ENCODE assay signal across 8 mouse cellular contexts in the genomic region with DNA sequence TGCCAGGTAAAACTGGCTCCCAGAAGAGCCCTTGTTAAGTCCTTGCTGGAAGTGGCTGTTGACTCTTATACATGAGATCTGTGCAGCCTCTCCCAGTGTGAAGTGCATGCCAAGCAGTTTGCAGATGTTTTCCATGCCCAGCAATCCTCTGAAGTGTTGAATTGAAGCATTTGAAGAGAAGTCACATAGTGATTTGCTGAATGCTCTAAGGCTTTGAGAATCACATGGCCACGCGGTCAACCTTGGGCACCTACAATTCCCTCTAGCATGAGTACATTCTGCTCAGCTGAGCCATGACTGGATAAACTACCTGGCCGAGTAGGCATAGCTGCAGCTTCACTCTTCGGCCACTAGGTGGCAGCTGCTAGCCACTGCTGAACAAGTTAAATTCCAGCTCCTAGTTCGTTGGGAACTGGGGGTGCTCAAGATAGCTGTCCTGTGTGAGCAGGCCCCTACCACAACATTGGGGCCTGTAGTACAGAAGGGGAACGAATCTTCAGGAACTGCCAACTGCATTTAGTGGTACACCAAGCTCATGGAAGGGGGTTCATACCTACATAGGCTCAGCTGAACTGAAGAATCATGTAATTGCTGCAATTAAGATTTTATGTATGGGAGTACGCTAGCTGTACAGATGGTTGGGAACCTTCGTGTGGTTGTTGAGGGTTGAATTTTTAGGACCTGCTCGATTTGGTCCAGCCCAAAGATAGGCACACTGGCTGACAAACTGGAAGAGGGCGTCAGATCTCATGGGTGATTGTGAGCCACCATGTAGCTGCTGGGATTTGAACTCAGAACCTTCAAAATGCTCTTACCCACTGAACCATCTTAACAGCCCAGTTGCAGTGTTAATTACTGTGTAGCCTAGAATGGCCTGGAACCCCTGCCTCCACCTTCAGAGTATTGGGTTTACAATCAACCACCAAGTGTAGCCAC. TPM values are rescaled to one million over a fixed set of nuclear protein-coding genes. Genes with fewer than 3 reads are reported as not detected.
DNase-seq lines count a peak whose midpoint lies in the region; ATAC-seq and TF ChIP-seq lines count a peak whose summit lies in the region.

No protein-coding gene starts in this region.

- peak in 2 of 3 experiments; percentile 88 to 99; a peak in 4 of 6 replicates for TF ChIP-seq CTCF in MEL (IDR thresholded peaks at IDR 0.05 in 2 of 3, conservative IDR thresholded peaks at IDR 0.05 in 1 of 3; ENCODE audit: control insufficient read depth in 1 of 3, insufficient read depth in 1 of 3, low read depth in 2 of 3, low read length in 3 of 3, poor library complexity in 1 of 3, severe bottlenecking in 1 of 3)
- TF ChIP-seq CTCF in layer of hippocampus, adult 2 months (conservative IDR thresholded peaks at IDR 0.05), result peak; percentile 100

- peaks cover 0 to 15% of the 10 kb centered on the region in 2 experiments; a peak in 2 of 4 replicates for H3K4me1 ChIP-seq in MEL (ENCODE audit: control insufficient read depth in 1 of 2, insufficient read depth in 2 of 2, low read length in 2 of 2)
- peaks cover 25% of the 10 kb centered on the region for H3K4me1 ChIP-seq in forebrain, embryonic 13.5 days

- TF ChIP-seq RAD21 in MEL (IDR thresholded peaks at IDR 0.05; ENCODE audit: low read depth, low read length), result no peak

- H3K4me3 ChIP-seq in MEL (ENCODE audit: control insufficient read depth in 1 of 2, insufficient read depth in 1 of 2, low read depth in 2 of 2, low read length in 2 of 2), result no peak overlapping the region
- no peak overlapping the region for H3K4me3 ChIP-seq in forebrain, embryonic 13.5 days
- no peak overlapping the region for H3K4me3 ChIP-seq in layer of hippocampus, adult 2 months

- H3K9ac ChIP-seq in MEL (ENCODE audit: control insufficient read depth, low read depth, low read length, poor library complexity, severe bottlenecking), result no peak overlapping the region
- H3K9ac ChIP-seq in forebrain, embryonic 13.5 days, result no peak overlapping the region

- 33% methylated on average over 10 of the region's 10 CpGs for WGBS in forebrain, embryonic 13.5 days

- H3K27ac ChIP-seq in MEL (ENCODE audit: control insufficient read depth, low read depth, low read length), result peak overlapping the region; percentile 5
- H3K27ac ChIP-seq in forebrain, embryonic 13.5 days, result no peak overlapping the region
- H3K27ac ChIP-seq in layer of hippocampus, adult 2 months, result no peak overlapping the region

- no peaks in the 10 kb centered on the region for H3K9me3 ChIP-seq in MEL (replicated peaks; ENCODE audit: insufficient read depth, low read length)
- no peaks in the 10 kb centered on the region for H3K9me3 ChIP-seq in forebrain, embryonic 13.5 days (replicated peaks)

- H3K36me3 ChIP-seq in MEL (ENCODE audit: control insufficient read depth in 1 of 2, insufficient read depth in 2 of 2, low read length in 2 of 2), result peaks cover 7 to 17% of the 10 kb centered on the region in 2 experiments
- peaks cover 58% of the 10 kb centered on the region for H3K36me3 ChIP-seq in forebrain, embryonic 13.5 days (ENCODE audit: poor library complexity, severe bottlenecking)

- H3K27me3 ChIP-seq in MEL (ENCODE audit: control insufficient read depth in 1 of 2, insufficient read depth in 2 of 2, low read length in 2 of 2), result no peaks in the 10 kb centered on the region
- no peaks in the 10 kb centered on the region for H3K27me3 ChIP-seq in forebrain, embryonic 13.5 days

- ATAC-seq in cerebellum, adult (ENCODE audit: insufficient number of reproducible peaks, low FRiP score, low TSS enrichment), result peak; percentile 55; the same call in 1 of the 2 replicates
- ATAC-seq in forebrain, embryonic 13.5 days, result peak; percentile 70

- peaks cover 25% of the 10 kb centered on the region for H3K79me2 ChIP-seq in MEL (ENCODE audit: control insufficient read depth, insufficient read depth, low read length, poor library complexity)

- peak; percentile 92 for DNase-seq in MEL (ENCODE audit: low read depth, low spot score)
- peak; percentile 78 for DNase-seq in heart, postnatal 4 days
- peak; percentile 70 to 76 for DNase-seq in layer of hippocampus, adult 2 months (ENCODE audit: low spot score in 2 of 2)
- peak; percentile 86 for DNase-seq in lung, postnatal 10 days
- DNase-seq in retina, embryonic 14.5 days (ENCODE audit: low spot score), result peak; percentile 88
- DNase-seq in thymus, postnatal 25 days, result peak; percentile 78

- H3K4me2 ChIP-seq in forebrain, embryonic 13.5 days, result no peak overlapping the region

- TF ChIP-seq POLR2A in MEL (IDR thresholded peaks at IDR 0.05; ENCODE audit: control insufficient read depth in 1 of 2, insufficient read depth in 1 of 2, low read depth in 1 of 2, low read length in 2 of 2, poor library complexity in 1 of 2), result peak in 1 of 2 experiments; percentile 85

- no peak for TF ChIP-seq EP300 in MEL (IDR thresholded peaks at IDR 0.05; ENCODE audit: low read depth in 1 of 2, low read length in 2 of 2)

TF ChIP-seq in MEL, 35 proteins besides CTCF, POLR2A, EP300 and RAD21:
- TF ChIP-seq TCF12 (IDR thresholded peaks at IDR 0.05; ENCODE audit: low read depth, low read length) (no peak), ELF1 (IDR thresholded peaks at IDR 0.05; ENCODE audit: low read depth, low read length) (no peak), UBTF (IDR thresholded peaks at IDR 0.05; ENCODE audit: borderline replicate concordance, insufficient read depth, low read depth, low read length) (no peak), POLR2AphosphoS5 (IDR thresholded peaks at IDR 0.05; ENCODE audit: borderline replicate concordance, low read depth, low read length) (peak; percentile 96; the same call in 1 of the 2 replicates), MAX (IDR thresholded peaks at IDR 0.05; ENCODE audit: low read length) (no peak)

RNA-seq across cellular contexts. Expression of a gene that starts 6.4 kb away (rescaled TPM):
- total RNA-seq in MEL (2012; rRNA removed), result 3,168 and 3,580 TPM in 2 replicates
- polyA plus RNA-seq in MEL (2012; ENCODE audit: insufficient read depth in 1 of 2, insufficient read length in 2 of 2, low read depth in 1 of 2, low replicate concordance in 2 of 2, missing spikeins in 1 of 2), result 1,000 to 10,000 TPM in 1 of 2 experiments, not detected in 1; 2,454 TPM
- 1,732 and 1,934 TPM in 2 replicates for polyA plus RNA-seq in forebrain, embryonic 13.5 days (2015; fragmentation: Nextera tagmentation; extraction: Ambion mirVana)
- total RNA-seq in heart, postnatal 4 days (2021), result 100 to 1,000 TPM; 902 to 929 TPM
- 100 to 1,000 TPM; 501 to 525 TPM for total RNA-seq in layer of hippocampus, adult 2 months (2021)

RNA-seq across cellular contexts. Expression of a gene that starts 6.6 kb away (rescaled TPM):
- total RNA-seq in MEL (2012; rRNA removed), result 0.13 and 0.23 TPM in 2 replicates
- polyA plus RNA-seq in MEL (2012; ENCODE audit: insufficient read depth in 1 of 2, insufficient read length in 2 of 2, low read depth in 1 of 2, low replicate concordance in 2 of 2, missing spikeins in 1 of 2), result under 1 TPM in 1 of 2 experiments, not detected in 1; 0.61 TPM
- polyA plus RNA-seq in forebrain, embryonic 13.5 days (2015; fragmentation: Nextera tagmentation; extraction: Ambion mirVana), result 0.18 TPM in 1 of 2 replicates, not detected in the other
- 1 to 10 TPM in 1 of 2 experiments, under 1 TPM in 1; 0.88 to 1.4 TPM for total RNA-seq in heart, postnatal 4 days (2021)
- not detected for total RNA-seq in layer of hippocampus, adult 2 months (2021)

RNA-seq across cellular contexts. Expression of a gene that starts 12.2 kb away (rescaled TPM):
- total RNA-seq in MEL (2012; rRNA removed), result 43.7 and 53.3 TPM in 2 replicates
- polyA plus RNA-seq in MEL (2012; ENCODE audit: insufficient read depth in 1 of 2, insufficient read length in 2 of 2, low read depth in 1 of 2, low replicate concordance in 2 of 2, missing spikeins in 1 of 2), result 100 to 1,000 TPM in 1 of 2 experiments, not detected in 1; 163 TPM
- 54.2 and 54.9 TPM in 2 replicates for polyA plus RNA-seq in forebrain, embryonic 13.5 days (2015; fragmentation: Nextera tagmentation; extraction: Ambion mirVana)
- total RNA-seq in heart, postnatal 4 days (2021), result 10 to 100 TPM; 87.0 to 88.2 TPM
- 10 to 100 TPM; 88.3 to 100.0 TPM for total RNA-seq in layer of hippocampus, adult 2 months (2021)

RNA-seq across cellular contexts. Expression of a gene that starts 20.7 kb away (rescaled TPM):
- not detected in 2 replicates for total RNA-seq in MEL (2012; rRNA removed)
- polyA plus RNA-seq in MEL (2012; ENCODE audit: insufficient read depth in 1 of 2, insufficient read length in 2 of 2, low read depth in 1 of 2, low replicate concordance in 2 of 2, missing spikeins in 1 of 2), result not detected
- 0.10 and 0.13 TPM in 2 replicates for polyA plus RNA-seq in forebrain, embryonic 13.5 days (2015; fragmentation: Nextera tagmentation; extraction: Ambion mirVana)
- total RNA-seq in heart, postnatal 4 days (2021), result not detected
- not detected for total RNA-seq in layer of hippocampus, adult 2 months (2021)

RNA-seq across cellular contexts. Expression of a gene that starts 20.8 kb away (rescaled TPM):
- not detected in 2 replicates for total RNA-seq in MEL (2012; rRNA removed)
- polyA plus RNA-seq in MEL (2012; ENCODE audit: insufficient read depth in 1 of 2, insufficient read length in 2 of 2, low read depth in 1 of 2, low replicate concordance in 2 of 2, missing spikeins in 1 of 2), result not detected
- not detected in 2 replicates for polyA plus RNA-seq in forebrain, embryonic 13.5 days (2015; fragmentation: Nextera tagmentation; extraction: Ambion mirVana)
- not detected for total RNA-seq in heart, postnatal 4 days (2021)
- total RNA-seq in layer of hippocampus, adult 2 months (2021), result not detected
